Mouse (Mus musculus): ENCODE measurements at regions not wholly inside any gene's neighbourhood (a gene's known extent, or its start where the extent isn't known, plus 50 kb on each side); places are given as distances from the start of the nearest gene placed in this dataset.

DNA sequence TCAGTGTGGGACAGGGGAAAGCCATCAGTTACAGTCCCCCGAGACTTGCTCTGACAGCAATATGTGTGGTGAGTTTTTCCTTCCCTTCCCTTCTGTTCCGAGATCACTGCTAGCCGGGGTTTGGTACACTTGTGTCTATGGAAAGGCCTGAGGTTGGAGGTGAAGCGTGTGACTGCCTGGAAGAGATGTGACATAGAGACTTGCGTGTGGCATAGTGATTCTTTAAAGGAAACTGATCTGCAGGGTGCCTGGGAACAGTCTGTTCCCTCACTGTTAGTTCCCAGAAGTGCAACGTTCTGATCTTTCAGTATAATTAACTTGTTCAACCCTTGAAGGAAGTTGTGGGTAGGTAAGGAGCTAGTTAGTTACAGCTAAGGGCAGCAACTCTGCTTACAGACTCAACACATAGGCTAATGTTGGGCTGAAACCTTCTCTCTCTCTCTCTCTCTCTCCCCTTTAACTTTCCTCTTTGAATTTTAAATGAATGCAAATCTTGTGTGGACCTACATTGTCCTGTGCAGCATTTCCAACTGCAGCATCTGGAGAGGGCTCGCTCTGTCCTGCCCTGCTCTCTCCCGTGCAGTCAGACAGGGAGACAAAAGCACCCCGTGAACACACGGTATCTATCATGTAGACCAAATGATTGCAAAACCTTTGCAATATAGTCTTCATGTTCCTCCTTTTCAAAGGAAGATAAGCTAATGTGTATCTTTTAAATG is 53.0 kb upstream of the Mkln1 start:
- no peak for DNase-seq (ENCODE audit: low spot score in 2 of 2)

- DNase-seq (ENCODE audit: low spot score in 2 of 2), result no peak
Observed at GRCm38 (mm10) chr6:31348333-31348732, 50.2 kb upstream of the Mkln1 start.

Small RNAs in the stretch of these regions (microRNA-seq; reads per million reads assigned to microRNA genes)
- gene Mir29a (588 to 1,013 reads per million in 2 experiments), gene Mir29b-1 (12.5 to 30.0 reads per million in 2 experiments)
